Mouse (Mus musculus) liver, embryonic 14.5 days (tissue): ENCODE data around the gene Gtf3c2. TPM values are rescaled to one million over a fixed set of nuclear protein-coding genes. Genes with fewer than 3 reads are reported as not detected.

Experiments used
- ATAC-seq: fragments of 200-750 bp; cut with Nextera tagmentation; 2 replicates; pipeline ENCODE4 v1.8.0; 2017; ENCODE audit warnings: moderate number of reproducible peaks, mild to moderate bottlenecking, moderate library complexity; ENCODE audit not compliant: insufficient read depth
- DNase-seq, 3 experiments: peaks; one replicate each; pipeline ENCODE4 v3.0.0-alpha.2; 2012 to 2013; ENCODE audit warnings: low read depth in 3 of 3, low spot score in 3 of 3
- H3K27ac ChIP-seq: fragments of 300-500 bp; sonication (generic); 2 replicates; pipeline ENCODE4 v1.5.1; 2014; ENCODE audit warnings: moderate library complexity, mild to moderate bottlenecking, control low read depth, inconsistent platforms
- H3K27me3 ChIP-seq: fragments of 300-500 bp; sonication (generic); 2 replicates; pipeline ENCODE4 v1.6.1; 2014; ENCODE audit warnings: mild to moderate bottlenecking, low read length, moderate library complexity; ENCODE audit not compliant: control insufficient read depth, insufficient read depth
- H3K36me3 ChIP-seq: fragments of 300-500 bp; sonication (generic); replicated peaks from 2 replicates; pipeline ENCODE4 v1.6.1; 2014; ENCODE audit warnings: low read depth; ENCODE audit not compliant: control insufficient read depth, insufficient read depth
- H3K4me1 ChIP-seq, 2 experiments: fragments of 200-500 bp in 1 of 2; fragments of 300-500 bp in 1 of 2; sonication (generic) in 1 of 2; replicated peaks; 2 replicates each; pipeline ENCODE4 v1.6.1; 2012 to 2014; ENCODE audit warnings: antibody characterized with exemption in 1 of 2, inconsistent platforms in 1 of 2, low read length in 1 of 2; ENCODE audit not compliant: control insufficient read depth in 2 of 2, insufficient read depth in 2 of 2
- H3K4me2 ChIP-seq: fragments of 300-500 bp; sonication (generic); 2 replicates; pipeline ENCODE4 v1.6.1; 2014; ENCODE audit warnings: low read depth, mild to moderate bottlenecking, control low read depth, moderate library complexity
- H3K4me3 ChIP-seq, 2 experiments: fragments of 200-500 bp in 1 of 2; fragments of 300-500 bp in 1 of 2; sonication (generic) in 1 of 2; 2 replicates each; pipeline ENCODE4 v1.5.1; 2012 to 2014; ENCODE audit warnings: low read depth in 2 of 2, low read length in 2 of 2, mild to moderate bottlenecking in 2 of 2, control low read depth in 1 of 2, inconsistent platforms in 1 of 2, moderate library complexity in 1 of 2; ENCODE audit not compliant: insufficient read depth in 1 of 2
- H3K9ac ChIP-seq: fragments of 300-500 bp; sonication (generic); replicated peaks from 2 replicates; pipeline ENCODE4 v1.6.1; 2014; ENCODE audit warnings: mild to moderate bottlenecking, control low read depth, moderate library complexity
- H3K9me3 ChIP-seq: fragments of 300-500 bp; sonication (generic); 2 replicates; pipeline ENCODE4 v1.6.1; 2016; ENCODE audit warnings: low read length, mixed read lengths; ENCODE audit not compliant: control insufficient read depth
- CTCF ChIP-seq: IDR thresholded peaks from 2 replicates; pipeline ENCODE4 v1.5.1; 2016; ENCODE audit warnings: antibody characterized with exemption, low read depth, control low read depth
- EP300 ChIP-seq: IDR thresholded peaks from 2 replicates; pipeline ENCODE4 v1.6.1; 2016; ENCODE audit warnings: antibody characterized with exemption, low read depth
- WGBS: fragments of 180-500 bp; shearing (Covaris S2); extraction: QIAGEN DNeasy Blood & Tissue Kit; methylation state at CpG from one replicate; pipeline ENCODE4 v1.1.7; 2014; ENCODE audit not compliant: insufficient replicate concordance; 5-methylcytosine and 5-hydroxymethylcytosine counted together
- polyA plus RNA-seq, 2 experiments: library from polyadenylated mRNA; depleted of rRNA in 1 of 2; stranded (reverse) in 1 of 2; unstranded in 1 of 2; fragments of >200 nt; fragmentation: Nextera tagmentation in 1 of 2; extraction: Ambion mirVana in 1 of 2; gene quantifications; 2 replicates each; pipeline versions ENCODE4 v1.2.1 to v1.2.3; 2012 to 2014

The Gtf3c2 gene
- polyA plus RNA-seq, 2 experiments: 22.8 to 31.3 TPM

GRCm38 (mm10) chr5:31138241-31138967 lies 41.5 kb downstream of the Gtf3c2 start, which contains the start of gene Ucn:
Gene Ucn (minus strand): TSS chr5:31138829.
- Histone ChIP-seq H3K4me2 (no peak within 1 kb of the TSS), H3K27me3 (peaks cover 52% of the 10 kb centered on the region)
- DNase-seq: no peak

GRCm38 (mm10) chr5:31137658-31138057 lies 42.3 kb downstream of the Gtf3c2 start:
- TF ChIP-seq EP300: no peak
- no peaks in the 10 kb centered on the region for H3K4me1 ChIP-seq
- H3K9me3 ChIP-seq: no peaks in the 10 kb centered on the region
- H3K27ac ChIP-seq: no peak overlapping the region
- H3K9ac ChIP-seq: no peak overlapping the region
- peaks cover 52% of the 10 kb centered on the region for H3K27me3 ChIP-seq
- DNase-seq: no peak
- ATAC-seq: no peak
- H3K36me3 ChIP-seq: no peaks in the 10 kb centered on the region
- 4% methylated on average over 13 of the region's 13 CpGs for WGBS
- no peak overlapping the region for H3K4me3 ChIP-seq
- no peak overlapping the region for H3K4me2 ChIP-seq

More at GRCm38 (mm10) chr5:31138241-31138967, 41.5 kb downstream of the Gtf3c2 start, which contains the start of gene Ucn:
- Histone ChIP-seq H3K27ac (no peak within 1 kb of the TSS), H3K9me3 (no peaks in the 10 kb centered on the region), H3K4me3 (no peak within 1 kb of the TSS), H3K4me1 (no peaks in the 10 kb centered on the region), H3K9ac (no peak within 1 kb of the TSS), H3K36me3 (no peaks in the 10 kb centered on the region)
- TF ChIP-seq CTCF (no peak), EP300 (no peak)
- WGBS: 1% methylated on average over 52 of the region's 52 CpGs
- no peak for ATAC-seq

DNA sequence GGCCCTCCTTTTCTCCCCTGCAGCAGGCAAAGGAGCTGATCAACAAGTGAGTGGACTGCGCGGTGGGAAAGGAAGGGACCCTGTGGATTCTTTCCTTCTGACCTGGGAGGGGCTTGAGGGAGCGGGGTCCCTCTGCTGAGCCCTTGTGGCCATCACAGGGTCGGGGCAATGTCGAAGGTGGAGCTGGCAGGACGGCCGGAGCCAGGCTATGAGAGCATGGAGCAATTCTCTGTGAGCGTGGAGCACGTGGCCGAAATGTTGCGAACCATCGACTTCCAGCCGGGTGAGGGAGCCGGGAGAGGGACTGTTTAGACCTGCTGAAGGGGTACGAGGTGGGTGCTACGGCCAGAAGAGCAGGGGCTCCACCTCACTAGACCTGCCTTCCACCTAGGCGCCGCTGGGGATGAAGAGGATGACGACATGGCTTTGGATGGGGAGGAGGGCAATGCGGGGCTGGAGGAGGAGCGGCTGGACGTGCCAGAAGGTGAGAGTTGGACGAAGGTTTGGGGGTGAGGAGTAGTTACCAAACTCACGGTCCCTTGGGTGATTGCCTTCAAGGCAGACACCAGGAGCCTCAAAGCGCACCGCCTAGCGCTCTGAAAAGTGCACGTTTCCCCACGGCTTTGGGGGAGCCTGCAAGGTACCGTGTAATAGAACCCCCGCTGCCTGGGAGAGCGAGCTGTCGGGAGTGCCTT lies 43.1 kb downstream of the Gtf3c2 start:
- ATAC-seq (no peak), DNase-seq (no peak)
- H3K36me3 ChIP-seq: no peaks in the 10 kb centered on the region

GRCm38 (mm10) chr5:31126050-31126449 lies 53.9 kb downstream of the Gtf3c2 start:
- Histone ChIP-seq H3K4me2 (no peak overlapping the region), H3K27me3 (peaks cover 3% of the 10 kb centered on the region; the same call in 1 of the 2 replicates), H3K9me3 (no peaks in the 10 kb centered on the region), H3K36me3 (no peaks in the 10 kb centered on the region), H3K4me1 (no peaks in the 10 kb centered on the region), H3K9ac (no peak overlapping the region), H3K27ac (no peak overlapping the region), H3K4me3 (no peak overlapping the region)
- ATAC-seq (no peak), DNase-seq (no peak)
- WGBS: 24% methylated on average over 5 of the region's 5 CpGs
- no peak for TF ChIP-seq EP300
- no peak for TF ChIP-seq CTCF

More for the DNA sequence above, 43.1 kb downstream of the Gtf3c2 start:
- TF ChIP-seq CTCF (no peak), EP300 (no peak)
- Histone ChIP-seq H3K27me3 (peaks cover 52% of the 10 kb centered on the region), H3K27ac (no peak overlapping the region), H3K9me3 (no peaks in the 10 kb centered on the region), H3K4me1 (no peaks in the 10 kb centered on the region), H3K4me3 (no peak overlapping the region), H3K4me2 (no peak overlapping the region), H3K9ac (no peak overlapping the region)
- WGBS: 2% methylated on average over 33 of the region's 33 CpGs

GRCm38 (mm10) chr5:31123481-31123880 lies 56.5 kb downstream of the Gtf3c2 start:
- no peak for ATAC-seq
- H3K9ac ChIP-seq: no peak overlapping the region
- H3K9me3 ChIP-seq: no peaks in the 10 kb centered on the region
- TF ChIP-seq EP300 (no peak), CTCF (no peak)
- WGBS: 43% methylated on average over 2 of the region's 2 CpGs
- no peaks in the 10 kb centered on the region for H3K27me3 ChIP-seq
- no peak overlapping the region for H3K4me2 ChIP-seq
- H3K27ac ChIP-seq: no peak overlapping the region
- no peaks in the 10 kb centered on the region for H3K36me3 ChIP-seq
- DNase-seq: no peak
- H3K4me1 ChIP-seq: no peaks in the 10 kb centered on the region
- H3K4me3 ChIP-seq: no peak overlapping the region
